Mouse (Mus musculus): ENCODE measurements around the gene Arrdc2. TPM values are rescaled to one million over a fixed set of nuclear protein-coding genes. Genes with fewer than 3 reads are reported as not detected.

Arrdc2 gene
- total RNA-seq (2015; ENCODE audit: low replicate concordance) (35.0 and 62.9 TPM in 2 replicates), total RNA-seq (2017; ENCODE audit: low replicate concordance) (27.3 and 54.3 TPM in 2 replicates)

- peak; percentile 67 for ATAC-seq (replicated peaks; ENCODE audit: low FRiP score, poor library complexity, severe bottlenecking)
These were observed at the start of gene Arrdc2 for GRCm38 (mm10) chr8:70839408-70840351. Gene Arrdc2, minus strand, starts transcription at chr8:70839720.

GRCm38 (mm10) chr8:70887669-70888068, 48.1 kb upstream of the Arrdc2 start:
- peak; percentile 64 for ATAC-seq (replicated peaks; ENCODE audit: low FRiP score, poor library complexity, severe bottlenecking)

GRCm38 (mm10) chr8:70885612-70886011, 46.1 kb upstream of the Arrdc2 start:
- no peak for ATAC-seq (replicated peaks; ENCODE audit: low FRiP score, poor library complexity, severe bottlenecking)

GRCm38 (mm10) chr8:70884683-70885082, 45.2 kb upstream of the Arrdc2 start:
- ATAC-seq (replicated peaks; ENCODE audit: low FRiP score, poor library complexity, severe bottlenecking), result no peak

- ATAC-seq (replicated peaks; ENCODE audit: low FRiP score, poor library complexity, severe bottlenecking), result no peak
These were observed 44.7 kb upstream of the Arrdc2 start for GRCm38 (mm10) chr8:70884186-70884585.

GRCm38 (mm10) chr8:70880546-70880945, 41.0 kb upstream of the Arrdc2 start:
- no peak for ATAC-seq (replicated peaks; ENCODE audit: low FRiP score, poor library complexity, severe bottlenecking)

GRCm38 (mm10) chr8:70880126-70880525, 40.6 kb upstream of the Arrdc2 start:
- ATAC-seq (replicated peaks; ENCODE audit: low FRiP score, poor library complexity, severe bottlenecking), result no peak

- ATAC-seq (replicated peaks; ENCODE audit: low FRiP score, poor library complexity, severe bottlenecking), result no peak
These were observed 40.0 kb upstream of the Arrdc2 start for GRCm38 (mm10) chr8:70879500-70879899.

- ATAC-seq (replicated peaks; ENCODE audit: low FRiP score, poor library complexity, severe bottlenecking), result no peak
These were observed 38.7 kb upstream of the Arrdc2 start for GRCm38 (mm10) chr8:70878178-70878577.

GRCm38 (mm10) chr8:70876382-70876781, 36.9 kb upstream of the Arrdc2 start:
- no peak for ATAC-seq (replicated peaks; ENCODE audit: low FRiP score, poor library complexity, severe bottlenecking)

- ATAC-seq (replicated peaks; ENCODE audit: low FRiP score, poor library complexity, severe bottlenecking), result no peak
These were observed 34.9 kb upstream of the Arrdc2 start for GRCm38 (mm10) chr8:70874441-70874840.

GRCm38 (mm10) chr8:70873364-70873985, 34.0 kb upstream of the Arrdc2 start, which contains the start of gene Ccdc124:
Gene Ccdc124, minus strand, starts transcription at chr8:70873935.
- peak; percentile 86 for ATAC-seq (replicated peaks; ENCODE audit: low FRiP score, poor library complexity, severe bottlenecking)

- ATAC-seq (replicated peaks; ENCODE audit: low FRiP score, poor library complexity, severe bottlenecking), result no peak
These were observed 33.3 kb upstream of the Arrdc2 start for GRCm38 (mm10) chr8:70872643-70873363.

GRCm38 (mm10) chr8:70871195-70871807, 31.8 kb upstream of the Arrdc2 start:
- ATAC-seq (replicated peaks; ENCODE audit: low FRiP score, poor library complexity, severe bottlenecking), result no peak

GRCm38 (mm10) chr8:70869601-70870041, 30.1 kb upstream of the Arrdc2 start:
- peak; percentile 46 for ATAC-seq (replicated peaks; ENCODE audit: low FRiP score, poor library complexity, severe bottlenecking)

GRCm38 (mm10) chr8:70869199-70869571, 29.7 kb upstream of the Arrdc2 start:
- no peak for ATAC-seq (replicated peaks; ENCODE audit: low FRiP score, poor library complexity, severe bottlenecking)

- ATAC-seq (replicated peaks; ENCODE audit: low FRiP score, poor library complexity, severe bottlenecking), result peak; percentile 42
These were observed 29.2 kb upstream of the Arrdc2 start for GRCm38 (mm10) chr8:70868559-70869198.

GRCm38 (mm10) chr8:70866566-70866965, 27.0 kb upstream of the Arrdc2 start:
- no peak for ATAC-seq (replicated peaks; ENCODE audit: low FRiP score, poor library complexity, severe bottlenecking)

- no peak for ATAC-seq (replicated peaks; ENCODE audit: low FRiP score, poor library complexity, severe bottlenecking)
These were observed 26.5 kb upstream of the Arrdc2 start for GRCm38 (mm10) chr8:70866001-70866520.

Data from erythroid progenitor cell, adult 5-6 weeks (primary cell).